Mouse (Mus musculus): ENCODE results near the gene Bex3.

- no peak for TF ChIP-seq CTCF (IDR thresholded peaks at IDR 0.05; ENCODE audit: insufficient read depth, low read depth, low read length)
- no peak for TF ChIP-seq POLR2A (IDR thresholded peaks at IDR 0.05; ENCODE audit: insufficient read depth, low read depth, low read length)
Measured at GRCm38 (mm10) chrX:136248811-136249210, 21.2 kb upstream of the Bex3 start.
